Mouse (Mus musculus): ENCODE measurements at regions not wholly inside any gene's neighbourhood (a gene's known extent, or its start where the extent isn't known, plus 50 kb on each side); places are given as distances from the start of the nearest gene placed in this dataset.

DNA sequence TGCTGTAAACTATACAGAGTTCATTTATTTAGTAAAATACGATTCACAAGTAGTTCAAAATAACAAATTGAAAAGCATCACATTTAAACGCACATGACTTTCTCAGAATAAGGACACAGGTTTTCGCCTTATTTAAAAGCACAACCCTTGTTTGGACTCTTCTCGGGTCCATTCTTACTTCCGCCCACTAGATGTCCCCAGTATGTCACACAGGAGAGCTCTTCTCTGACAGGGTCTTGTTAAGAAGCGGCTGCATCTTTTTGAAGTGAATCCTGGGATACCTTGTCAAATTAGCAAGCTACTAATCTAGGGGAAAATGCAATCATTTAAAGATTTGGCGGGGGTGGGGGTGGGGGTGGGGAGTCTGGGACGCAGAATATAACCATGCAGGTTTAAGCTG lies 70.2 kb upstream of the Tes start:
- no peak for TF ChIP-seq CTCF (IDR thresholded peaks at IDR 0.05; ENCODE audit: control insufficient read depth, insufficient read depth, low read length)
- no peak for TF ChIP-seq POLR2A (IDR thresholded peaks at IDR 0.05; ENCODE audit: borderline replicate concordance, control insufficient read depth, low read depth, low read length)
